Mouse (Mus musculus) neural tube, embryonic 11.5 days (tissue): Measurements from ENCODE around the gene Klhl26. TPM values are rescaled to one million over a fixed set of nuclear protein-coding genes. Genes with fewer than 3 reads are reported as not detected.

Experiments
- ATAC-seq: fragments of 200-750 bp; cut with Nextera tagmentation; 2 replicates; pipeline ENCODE4 v1.8.0; 2017; ENCODE audit warnings: moderate number of reproducible peaks, mild to moderate bottlenecking, moderate TSS enrichment, moderate library complexity; ENCODE audit not compliant: insufficient read depth, low FRiP score, low TSS enrichment
- DNase-seq: peaks from one replicate; pipeline ENCODE4 v3.0.0-alpha.2; 2015; ENCODE audit warnings: low spot score
- H3K27ac ChIP-seq: fragments of 300-500 bp; sonication (generic); 2 replicates; pipeline ENCODE4 v1.5.1; 2014; ENCODE audit warnings: low read depth, mild to moderate bottlenecking, low read length
- H3K27me3 ChIP-seq: fragments of 300-500 bp; sonication (generic); 2 replicates; pipeline ENCODE4 v1.6.1; 2014; ENCODE audit warnings: mild to moderate bottlenecking, low read length, mixed read lengths; ENCODE audit not compliant: control insufficient read depth, insufficient read depth
- H3K36me3 ChIP-seq: fragments of 300-500 bp; sonication (generic); 2 replicates; pipeline ENCODE4 v1.6.1; 2014; ENCODE audit warnings: mild to moderate bottlenecking, low read length, moderate library complexity, mixed read lengths; ENCODE audit not compliant: control insufficient read depth, insufficient read depth
- H3K4me1 ChIP-seq: fragments of 300-500 bp; sonication (generic); 2 replicates; pipeline ENCODE4 v1.6.1; 2014; ENCODE audit warnings: low read length, mixed read lengths; ENCODE audit not compliant: control insufficient read depth, insufficient read depth
- H3K4me2 ChIP-seq: fragments of 300-500 bp; sonication (generic); 2 replicates; pipeline ENCODE4 v1.6.1; 2014; ENCODE audit warnings: low read depth, mild to moderate bottlenecking, moderate library complexity
- H3K4me3 ChIP-seq: fragments of 300-500 bp; sonication (generic); 2 replicates; pipeline ENCODE4 v1.5.1; 2014; ENCODE audit warnings: low read depth, low read length
- H3K9ac ChIP-seq: fragments of 300-500 bp; sonication (generic); 2 replicates; pipeline ENCODE4 v1.6.1; 2014; ENCODE audit warnings: mild to moderate bottlenecking, low read length
- H3K9me3 ChIP-seq: fragments of 300-500 bp; sonication (generic); 2 replicates; pipeline ENCODE4 v1.6.1; 2016; ENCODE audit warnings: low read length; ENCODE audit not compliant: control insufficient read depth
- WGBS: fragments of 180-500 bp; shearing (Covaris S2); extraction: QIAGEN DNeasy Blood & Tissue Kit; methylation state at CpG from one replicate; pipeline ENCODE4 v1.1.7; 2014; 5-methylcytosine and 5-hydroxymethylcytosine counted together
- polyA plus RNA-seq: library from polyadenylated mRNA; unstranded; fragments of >200 nt; fragmentation: Nextera tagmentation; extraction: Ambion mirVana; gene quantifications from 2 replicates; pipeline ENCODE4 v1.2.1, GENCODE M21; 2014

Gene Klhl26
- polyA plus RNA-seq, 1 experiment from 2014 or later = 17.0 TPM

GRCm38 (mm10) chr8:70461765-70462515 is 14.8 kb downstream of the Klhl26 start:
- H3K9ac ChIP-seq = no peak overlapping the region
- H3K27ac ChIP-seq = no peak overlapping the region
- no peaks in the 10 kb centered on the region for H3K9me3 ChIP-seq
- H3K36me3 ChIP-seq = no peaks in the 10 kb centered on the region
- no peaks in the 10 kb centered on the region for H3K27me3 ChIP-seq
- WGBS = 88% methylated on average over 16 of the region's 16 CpGs
- ATAC-seq = no peak
- H3K4me2 ChIP-seq = no peak overlapping the region
- 0 out of 2 replicates have a peak, but pooled peaks cover under 1% of the 10 kb centered on the region for H3K4me1 ChIP-seq
- H3K4me3 ChIP-seq = no peak overlapping the region
- DNase-seq = no peak

- no peaks in the 10 kb centered on the region for H3K9me3 ChIP-seq
- DNase-seq (no peak), ATAC-seq (no peak)
- no peak overlapping the region for H3K9ac ChIP-seq
- no peak overlapping the region for H3K27ac ChIP-seq
- H3K36me3 ChIP-seq = no peaks in the 10 kb centered on the region
- H3K27me3 ChIP-seq = no peaks in the 10 kb centered on the region
- no peak overlapping the region for H3K4me2 ChIP-seq
- 78% methylated on average over 9 of the region's 9 CpGs for WGBS
- H3K4me1 ChIP-seq = no peaks in the 10 kb centered on the region
- H3K4me3 ChIP-seq = no peak overlapping the region
Measured at GRCm38 (mm10) chr8:70460606-70461005, 16.2 kb downstream of the Klhl26 start.

GRCm38 (mm10) chr8:70460199-70460598 is 16.6 kb downstream of the Klhl26 start:
- no peak overlapping the region for H3K27ac ChIP-seq
- 95% methylated on average over 5 of the region's 5 CpGs for WGBS
- DNase-seq (no peak), ATAC-seq (no peak)
- H3K36me3 ChIP-seq = no peaks in the 10 kb centered on the region
- no peak overlapping the region for H3K4me2 ChIP-seq
- no peaks in the 10 kb centered on the region for H3K9me3 ChIP-seq
- no peaks in the 10 kb centered on the region for H3K27me3 ChIP-seq
- H3K4me1 ChIP-seq = no peaks in the 10 kb centered on the region
- no peak overlapping the region for H3K9ac ChIP-seq
- H3K4me3 ChIP-seq = no peak overlapping the region

GRCm38 (mm10) chr8:70459636-70460035 is 17.1 kb downstream of the Klhl26 start:
- no peak overlapping the region for H3K4me3 ChIP-seq
- no peaks in the 10 kb centered on the region for H3K9me3 ChIP-seq
- DNase-seq (no peak), ATAC-seq (no peak)
- no peak overlapping the region for H3K27ac ChIP-seq
- H3K4me2 ChIP-seq = no peak overlapping the region
- H3K9ac ChIP-seq = no peak overlapping the region
- H3K27me3 ChIP-seq = no peaks in the 10 kb centered on the region
- WGBS = 93% methylated on average over 2 of the region's 2 CpGs
- no peaks in the 10 kb centered on the region for H3K4me1 ChIP-seq
- no peaks in the 10 kb centered on the region for H3K36me3 ChIP-seq

- Histone ChIP-seq H3K4me1 (no peaks in the 10 kb centered on the region), H3K4me2 (no peak overlapping the region), H3K9ac (no peak overlapping the region), H3K27ac (no peak overlapping the region), H3K36me3 (no peaks in the 10 kb centered on the region), H3K4me3 (no peak overlapping the region), H3K27me3 (no peaks in the 10 kb centered on the region), H3K9me3 (no peaks in the 10 kb centered on the region)
- DNase-seq (no peak), ATAC-seq (no peak)
- WGBS = 82% methylated on average over 3 of the region's 3 CpGs
Measured at GRCm38 (mm10) chr8:70458462-70458861, 18.3 kb downstream of the Klhl26 start.

- Histone ChIP-seq H3K9me3 (no peaks in the 10 kb centered on the region), H3K4me1 (no peaks in the 10 kb centered on the region), H3K4me2 (no peak overlapping the region), H3K27ac (no peak overlapping the region), H3K36me3 (no peaks in the 10 kb centered on the region), H3K4me3 (no peak overlapping the region), H3K27me3 (no peaks in the 10 kb centered on the region), H3K9ac (no peak overlapping the region)
- no peak for ATAC-seq
- 93% methylated on average over 6 of the region's 6 CpGs for WGBS
- DNase-seq = no peak
Measured at GRCm38 (mm10) chr8:70457882-70458281, 18.9 kb downstream of the Klhl26 start.

- Histone ChIP-seq H3K9me3 (no peaks in the 10 kb centered on the region), H3K27ac (no peak overlapping the region), H3K4me3 (no peak overlapping the region), H3K4me1 (no peaks in the 10 kb centered on the region), H3K36me3 (peaks cover 3% of the 10 kb centered on the region; the same call in 1 of the 2 replicates), H3K27me3 (no peaks in the 10 kb centered on the region), H3K9ac (no peak overlapping the region), H3K4me2 (no peak overlapping the region)
- DNase-seq (no peak), ATAC-seq (no peak)
- WGBS = 95% methylated on average over 1 of the region's 1 CpGs
Measured at GRCm38 (mm10) chr8:70456996-70457395, 19.8 kb downstream of the Klhl26 start.

GRCm38 (mm10) chr8:70453852-70454251 is 22.9 kb downstream of the Klhl26 start:
- no peak overlapping the region for H3K4me3 ChIP-seq
- H3K9ac ChIP-seq = no peak overlapping the region
- H3K9me3 ChIP-seq = no peaks in the 10 kb centered on the region
- H3K4me2 ChIP-seq = no peak overlapping the region
- H3K27me3 ChIP-seq = no peaks in the 10 kb centered on the region
- H3K4me1 ChIP-seq = no peaks in the 10 kb centered on the region
- 83% methylated on average over 5 of the region's 5 CpGs for WGBS
- peaks cover 9% of the 10 kb centered on the region for H3K36me3 ChIP-seq
- ATAC-seq (no peak), DNase-seq (no peak)
- no peak overlapping the region for H3K27ac ChIP-seq

- peaks cover 9% of the 10 kb centered on the region for H3K36me3 ChIP-seq
- no peak overlapping the region for H3K4me2 ChIP-seq
- no peaks in the 10 kb centered on the region for H3K27me3 ChIP-seq
- H3K4me1 ChIP-seq = no peaks in the 10 kb centered on the region
- no peak for DNase-seq
- no peaks in the 10 kb centered on the region for H3K9me3 ChIP-seq
- H3K9ac ChIP-seq = no peak overlapping the region
- no peak overlapping the region for H3K27ac ChIP-seq
- 56% methylated on average over 52 of the region's 52 CpGs for WGBS
- no peak overlapping the region for H3K4me3 ChIP-seq
- no peak for ATAC-seq
Measured at GRCm38 (mm10) chr8:70452196-70452966, 24.4 kb downstream of the Klhl26 start.
